Mouse (Mus musculus): Measurements from ENCODE around the gene Gm9922. TPM values are rescaled to one million over a fixed set of nuclear protein-coding genes. Genes with fewer than 3 reads are reported as not detected.

The Gm9922 gene
- polyA plus RNA-seq, 1 experiment from 2014 or later = 5.1 TPM

DNA sequence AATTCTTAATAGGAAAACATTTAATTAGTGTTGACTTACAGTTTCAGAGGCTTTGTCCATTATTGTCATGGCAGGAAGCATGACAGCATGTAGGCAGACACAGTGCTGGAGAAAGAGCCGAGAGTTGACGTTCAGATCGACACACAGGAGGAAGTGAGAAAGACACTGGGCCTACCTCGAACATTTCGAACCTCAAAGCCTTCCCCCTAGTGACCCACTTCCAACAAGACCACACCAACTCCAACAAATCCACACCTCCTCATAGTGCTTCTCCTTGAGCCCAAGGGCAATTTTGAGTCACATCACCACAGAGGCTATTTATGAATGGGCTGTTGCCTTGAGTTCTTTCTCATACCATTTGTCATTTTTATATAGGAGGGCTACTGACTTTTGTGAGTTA lies 22.5 kb downstream of the Gm9922 start:
- Histone ChIP-seq H3K9me3 (replicated peaks; ENCODE audit: control insufficient read depth, low read length) (no peaks in the 10 kb centered on the region), H3K9ac (ENCODE audit: low read length) (no peak overlapping the region), H3K4me1 (ENCODE audit: control insufficient read depth, insufficient read depth, low read length) (no peaks in the 10 kb centered on the region), H3K27me3 (ENCODE audit: control insufficient read depth, insufficient read depth, low read length) (no peaks in the 10 kb centered on the region), H3K4me3 (ENCODE audit: low read length) (no peak overlapping the region), H3K4me2 (ENCODE audit: low read depth, low read length) (no peak overlapping the region), H3K27ac (ENCODE audit: low read length) (no peak overlapping the region), H3K36me3 (ENCODE audit: control insufficient read depth, insufficient read depth) (no peaks in the 10 kb centered on the region)
- WGBS = 68% methylated on average over 5 of the region's 5 CpGs
- no peak for ATAC-seq (replicated peaks; ENCODE audit: extremely low read depth, insufficient read depth, low FRiP score)

DNA sequence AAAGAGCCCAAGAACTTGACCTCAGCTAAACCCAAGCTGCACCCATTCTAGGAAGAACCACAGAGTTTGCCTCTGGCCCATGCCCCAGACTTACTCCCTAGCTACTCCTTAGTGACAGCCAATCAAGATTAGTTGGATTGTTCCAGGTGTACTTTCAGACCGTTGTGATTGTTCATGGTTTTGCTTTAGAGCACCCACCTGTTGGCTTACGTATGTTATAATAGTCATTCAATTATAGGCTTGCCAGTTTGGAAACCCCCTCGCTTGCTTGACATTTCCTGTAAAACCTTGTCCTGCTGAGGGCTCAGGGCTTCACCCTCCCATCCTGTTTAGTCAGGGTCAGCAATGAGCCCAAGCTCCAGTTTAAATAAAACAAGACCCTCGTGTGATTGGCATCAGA lies 25.1 kb downstream of the Gm9922 start:
- no peaks in the 10 kb centered on the region for H3K27me3 ChIP-seq (ENCODE audit: control insufficient read depth, insufficient read depth, low read length)
- no peak overlapping the region for H3K4me2 ChIP-seq (ENCODE audit: low read depth, low read length)
- no peak overlapping the region for H3K9ac ChIP-seq (ENCODE audit: low read length)
- H3K27ac ChIP-seq (ENCODE audit: low read length) = no peak overlapping the region
- WGBS = 74% methylated on average over 4 of the region's 4 CpGs
- no peaks in the 10 kb centered on the region for H3K4me1 ChIP-seq (ENCODE audit: control insufficient read depth, insufficient read depth, low read length)
- H3K36me3 ChIP-seq (ENCODE audit: control insufficient read depth, insufficient read depth) = no peaks in the 10 kb centered on the region
- no peak for ATAC-seq (replicated peaks; ENCODE audit: extremely low read depth, insufficient read depth, low FRiP score)
- no peaks in the 10 kb centered on the region for H3K9me3 ChIP-seq (replicated peaks; ENCODE audit: control insufficient read depth, low read length)
- H3K4me3 ChIP-seq (ENCODE audit: low read length) = no peak overlapping the region

DNA sequence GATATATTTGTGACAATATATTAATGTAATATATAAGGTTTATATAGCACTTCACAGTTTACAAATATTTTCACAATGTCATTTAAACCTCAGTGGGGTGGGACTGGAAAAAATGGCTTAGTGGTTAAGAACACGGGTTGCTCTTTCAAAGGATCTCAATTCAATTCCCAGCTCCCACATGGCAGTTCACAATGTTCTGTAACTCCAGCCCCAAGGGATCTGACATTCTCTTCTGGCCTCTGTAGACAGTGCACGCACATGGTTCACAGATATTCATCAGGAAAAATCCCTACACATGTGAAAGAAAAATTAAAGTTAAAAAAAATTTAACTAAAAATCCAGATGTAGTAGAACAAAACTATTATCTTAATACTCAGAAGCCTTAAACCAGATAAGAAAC lies 41.2 kb downstream of the Gm9922 start:
- 83% methylated on average over 2 of the region's 2 CpGs for WGBS
- H3K4me3 ChIP-seq (ENCODE audit: low read length) = no peak overlapping the region
- no peak overlapping the region for H3K9ac ChIP-seq (ENCODE audit: low read length)

GRCm38 (mm10) chr14:101687696-101688095 lies 41.9 kb downstream of the Gm9922 start:
- WGBS = 91% methylated on average over 6 of the region's 6 CpGs
- Histone ChIP-seq H3K4me3 (ENCODE audit: low read length) (no peak overlapping the region), H3K27me3 (ENCODE audit: control insufficient read depth, insufficient read depth, low read length) (no peaks in the 10 kb centered on the region), H3K27ac (ENCODE audit: low read length) (no peak overlapping the region), H3K9ac (ENCODE audit: low read length) (no peak overlapping the region), H3K4me2 (ENCODE audit: low read depth, low read length) (no peak overlapping the region), H3K9me3 (replicated peaks; ENCODE audit: control insufficient read depth, low read length) (no peaks in the 10 kb centered on the region), H3K4me1 (ENCODE audit: control insufficient read depth, insufficient read depth, low read length) (no peaks in the 10 kb centered on the region), H3K36me3 (ENCODE audit: control insufficient read depth, insufficient read depth) (0 out of 2 replicates have a peak, but pooled peaks cover 2% of the 10 kb centered on the region)
- no peak for ATAC-seq (replicated peaks; ENCODE audit: extremely low read depth, insufficient read depth, low FRiP score)

More for the DNA sequence above, 41.2 kb downstream of the Gm9922 start:
- no peak for ATAC-seq (replicated peaks; ENCODE audit: extremely low read depth, insufficient read depth, low FRiP score)
- no peak overlapping the region for H3K4me2 ChIP-seq (ENCODE audit: low read depth, low read length)
- H3K36me3 ChIP-seq (ENCODE audit: control insufficient read depth, insufficient read depth) = 0 out of 2 replicates have a peak, but pooled peaks cover 2% of the 10 kb centered on the region
- no peaks in the 10 kb centered on the region for H3K27me3 ChIP-seq (ENCODE audit: control insufficient read depth, insufficient read depth, low read length)
- H3K4me1 ChIP-seq (ENCODE audit: control insufficient read depth, insufficient read depth, low read length) = no peaks in the 10 kb centered on the region
- H3K9me3 ChIP-seq (replicated peaks; ENCODE audit: control insufficient read depth, low read length) = no peaks in the 10 kb centered on the region
- H3K27ac ChIP-seq (ENCODE audit: low read length) = no peak overlapping the region

Other genes starting within 250 kb of the Gm9922 start
- 25.8 and 25.9 TPM in 2 replicates for gene Tbc1d4, start 120.6 kb downstream of the Gm9922 start, polyA plus RNA-seq (2015; fragmentation: Nextera tagmentation; extraction: Ambion mirVana)
- 65.9 and 75.3 TPM in 2 replicates for gene Commd6, start 89.1 kb downstream of the Gm9922 start, polyA plus RNA-seq (2015; fragmentation: Nextera tagmentation; extraction: Ambion mirVana)
- 79.9 and 95.2 TPM in 2 replicates for gene Uchl3, start 75.8 kb downstream of the Gm9922 start, polyA plus RNA-seq (2015; fragmentation: Nextera tagmentation; extraction: Ambion mirVana)
- 267 and 272 TPM in 2 replicates for gene Lmo7, start 143 bp upstream of the Gm9922 start, polyA plus RNA-seq (2015; fragmentation: Nextera tagmentation; extraction: Ambion mirVana)